Mouse (Mus musculus): ENCODE data around the gene Ugt2b38.

DNA sequence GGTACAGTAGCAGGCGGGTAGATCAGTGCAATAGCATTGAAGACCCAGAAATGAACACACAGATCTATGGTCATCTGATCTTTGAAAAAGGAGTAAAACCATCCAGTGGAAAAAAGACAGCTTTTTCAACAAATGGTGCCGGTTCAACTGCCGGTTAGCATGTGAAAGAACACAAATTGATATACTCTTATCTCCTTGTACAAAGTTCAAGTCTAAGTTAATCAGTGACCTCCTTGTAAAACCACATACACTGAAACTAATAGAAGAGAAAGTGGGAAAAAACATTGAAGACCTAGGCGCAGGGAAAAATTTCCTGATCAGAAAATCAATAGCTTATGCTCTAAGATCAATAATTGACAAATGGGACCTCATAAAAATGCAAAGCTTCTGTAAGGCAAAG, 27.0 kb downstream of the Ugt2b38 start:
- TF ChIP-seq POLR2A (IDR thresholded peaks at IDR 0.05; ENCODE audit: borderline replicate concordance, extremely low read depth, insufficient read depth, insufficient read length, poor library complexity, severe bottlenecking) (no peak), CTCF (IDR thresholded peaks at IDR 0.05; ENCODE audit: borderline replicate concordance, extremely low read depth, insufficient read depth, insufficient read length) (no peak)

Data from brain, embryonic 14.5 days (tissue).